Mouse (Mus musculus) C3H10T1/2 (cell line): ENCODE measurements around the gene Map1b. TPM values are rescaled to one million over a fixed set of nuclear protein-coding genes. Genes with fewer than 3 reads are reported as not detected.

ENCODE experiments used
- polyA plus RNA-seq, 2 experiments: library from polyadenylated mRNA; unstranded; fragments of >200 nt; fragmentation: generic; extraction: Trizol; gene quantifications; one replicate each; pipeline ENCODE4 v1.2.1; 2012; ENCODE audit warnings: missing spikeins in 2 of 2

Map1b gene
- polyA plus RNA-seq = 1 to 10 TPM; 1.6 to 2.5 TPM

GRCm38 (mm10) chr13:99516448-99516881, at the start of gene Map1b:
Map1b (minus strand) TSS chr13:99516540.

Other genes with a start within 250 kb of the Map1b start
- 10 to 100 TPM in 1 of 2 experiments, 1 to 10 TPM in 1; 9.8 to 18.5 TPM for gene Ptcd2, start 171.8 kb downstream of the Map1b start, polyA plus RNA-seq
- 10 to 100 TPM; 26.1 to 34.8 TPM for gene Mrps27, start 171.8 kb downstream of the Map1b start, polyA plus RNA-seq